Mouse (Mus musculus) limb, embryonic 11.5 days (tissue): ENCODE measurements around the gene Cdc42ep3. TPM values are rescaled to one million over a fixed set of nuclear protein-coding genes. Genes with fewer than 3 reads are reported as not detected.

Experiments used
- ATAC-seq: fragments of 200-750 bp; cut with Nextera tagmentation; 2 replicates; pipeline ENCODE4 v1.8.0; 2017; ENCODE audit warnings: low read depth; ENCODE audit not compliant: insufficient number of reproducible peaks, low FRiP score, low TSS enrichment
- DNase-seq: peaks from one replicate; pipeline ENCODE4 v3.0.0-alpha.2; 2015; ENCODE audit warnings: low spot score
- H3K27ac ChIP-seq: fragments of 300-500 bp; sonication (generic); replicated peaks from 2 replicates; pipeline ENCODE4 v1.5.1; 2014; ENCODE audit warnings: low read depth, mild to moderate bottlenecking, low read length
- H3K27me3 ChIP-seq: fragments of 300-500 bp; sonication (generic); 2 replicates; pipeline ENCODE4 v1.6.1; 2014; ENCODE audit warnings: mild to moderate bottlenecking, low read length, mixed read lengths; ENCODE audit not compliant: control insufficient read depth, insufficient read depth
- H3K36me3 ChIP-seq: fragments of 300-500 bp; sonication (generic); 2 replicates; pipeline ENCODE4 v1.6.1; 2014; ENCODE audit warnings: mild to moderate bottlenecking, low read length, moderate library complexity, mixed read lengths; ENCODE audit not compliant: control insufficient read depth, insufficient read depth
- H3K4me1 ChIP-seq: fragments of 300-500 bp; sonication (generic); 2 replicates; pipeline ENCODE4 v1.6.1; 2014; ENCODE audit warnings: low read length, mixed read lengths; ENCODE audit not compliant: control insufficient read depth, insufficient read depth
- H3K4me2 ChIP-seq: fragments of 300-500 bp; sonication (generic); 2 replicates; pipeline ENCODE4 v1.6.1; 2014; ENCODE audit warnings: low read depth, mild to moderate bottlenecking, moderate library complexity; ENCODE audit not compliant: severe bottlenecking
- H3K4me3 ChIP-seq: fragments of 300-500 bp; sonication (generic); 2 replicates; pipeline ENCODE4 v1.5.1; 2014; ENCODE audit warnings: low read depth, low read length
- H3K9ac ChIP-seq: fragments of 300-500 bp; sonication (generic); 2 replicates; pipeline ENCODE4 v1.6.1; 2014; ENCODE audit warnings: mild to moderate bottlenecking, low read length
- H3K9me3 ChIP-seq: fragments of 300-500 bp; sonication (generic); 2 replicates; pipeline ENCODE4 v1.6.1; 2016; ENCODE audit warnings: low read length; ENCODE audit not compliant: control insufficient read depth
- WGBS: fragments of 180-500 bp; shearing (Covaris S2); extraction: QIAGEN DNeasy Blood & Tissue Kit; methylation state at CpG from one replicate; pipeline ENCODE4 v1.1.7; 2014; 5-methylcytosine and 5-hydroxymethylcytosine counted together
- polyA plus RNA-seq: library from polyadenylated mRNA; unstranded; fragments of >200 nt; fragmentation: Nextera tagmentation; extraction: Ambion mirVana; gene quantifications from 2 replicates; pipeline ENCODE4 v1.2.1, GENCODE M21; 2014

Cdc42ep3 gene
- polyA plus RNA-seq, 1 experiment from 2014 or later, result 62.0 TPM

GRCm38 (mm10) chr17:79334701-79335100, 20.2 kb downstream of the Cdc42ep3 start:
- Histone ChIP-seq H3K36me3 (peaks cover 3% of the 10 kb centered on the region; the same call in 1 of the 2 replicates), H3K9me3 (no peaks in the 10 kb centered on the region), H3K4me3 (no peak overlapping the region), H3K4me1 (0 out of 2 replicates have a peak, but pooled peaks cover 3% of the 10 kb centered on the region), H3K4me2 (no peak overlapping the region), H3K9ac (no peak overlapping the region), H3K27me3 (no peaks in the 10 kb centered on the region), H3K27ac (no peak overlapping the region)
- DNase-seq, result no peak
- 90% methylated on average over 11 of the region's 11 CpGs for WGBS
- ATAC-seq, result no peak

DNA sequence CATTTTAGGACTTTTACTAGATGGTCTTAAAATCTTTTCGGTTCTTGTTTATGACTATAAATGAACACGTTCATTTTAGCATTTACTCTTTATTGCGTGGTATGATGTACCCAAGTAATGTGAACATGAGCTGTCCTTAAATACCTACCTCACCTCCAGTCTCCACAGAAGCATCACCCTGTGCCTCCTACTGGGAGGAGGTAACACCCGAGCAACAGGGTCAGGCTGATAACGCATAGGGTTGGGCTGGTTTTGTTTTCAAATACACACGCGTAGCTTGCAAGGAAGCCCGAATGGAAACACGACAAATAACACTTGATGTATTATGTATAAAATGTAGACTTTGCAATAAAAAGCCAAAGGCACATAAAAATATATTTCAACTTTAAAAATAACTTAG, 21.2 kb downstream of the Cdc42ep3 start:
- Histone ChIP-seq H3K4me1 (0 out of 2 replicates have a peak, but pooled peaks cover 3% of the 10 kb centered on the region), H3K9me3 (no peaks in the 10 kb centered on the region), H3K9ac (no peak overlapping the region), H3K4me3 (no peak overlapping the region), H3K36me3 (peaks cover 3% of the 10 kb centered on the region; the same call in 1 of the 2 replicates), H3K27me3 (no peaks in the 10 kb centered on the region), H3K4me2 (no peak overlapping the region), H3K27ac (no peak overlapping the region)
- DNase-seq, result no peak
- 90% methylated on average over 9 of the region's 9 CpGs for WGBS
- no peak for ATAC-seq

GRCm38 (mm10) chr17:79332864-79333263, 22.0 kb downstream of the Cdc42ep3 start:
- no peaks in the 10 kb centered on the region for H3K9me3 ChIP-seq
- no peak overlapping the region for H3K27ac ChIP-seq
- H3K36me3 ChIP-seq, result peaks cover 3% of the 10 kb centered on the region; the same call in 1 of the 2 replicates
- H3K4me1 ChIP-seq, result 0 out of 2 replicates have a peak, but pooled peaks cover 3% of the 10 kb centered on the region
- 83% methylated on average over 3 of the region's 3 CpGs for WGBS
- DNase-seq (no peak), ATAC-seq (no peak)
- H3K4me2 ChIP-seq, result no peak overlapping the region
- no peak overlapping the region for H3K9ac ChIP-seq
- no peak overlapping the region for H3K4me3 ChIP-seq
- no peaks in the 10 kb centered on the region for H3K27me3 ChIP-seq

DNA sequence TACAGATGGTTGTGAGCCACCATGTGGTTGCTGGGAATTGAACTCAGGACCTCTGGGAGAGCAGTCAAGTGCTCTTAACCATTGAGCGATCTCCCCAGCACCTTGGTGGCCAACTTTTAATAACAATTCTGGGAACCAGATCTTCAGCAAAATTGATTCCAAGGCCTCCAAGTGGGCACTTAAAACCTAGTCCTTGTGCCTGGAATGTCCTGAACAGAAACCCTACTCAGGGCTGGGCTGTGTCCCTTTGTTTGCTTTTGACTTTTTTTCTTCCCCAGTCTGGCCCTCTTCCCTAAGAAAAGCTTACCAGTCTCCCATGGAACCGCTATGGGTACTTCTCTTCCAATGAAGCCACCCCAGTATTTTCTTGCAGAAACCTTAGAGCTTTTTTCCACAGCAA, 24.5 kb downstream of the Cdc42ep3 start:
- WGBS, result 93% methylated on average over 2 of the region's 2 CpGs
- H3K9ac ChIP-seq, result no peak overlapping the region
- H3K36me3 ChIP-seq, result peaks cover 3% of the 10 kb centered on the region; the same call in 1 of the 2 replicates
- H3K4me1 ChIP-seq, result no peaks in the 10 kb centered on the region
- H3K27me3 ChIP-seq, result no peaks in the 10 kb centered on the region
- H3K9me3 ChIP-seq, result no peaks in the 10 kb centered on the region
- no peak overlapping the region for H3K4me2 ChIP-seq
- H3K27ac ChIP-seq, result no peak overlapping the region
- ATAC-seq, result no peak
- DNase-seq, result no peak
- H3K4me3 ChIP-seq, result no peak overlapping the region

GRCm38 (mm10) chr17:79326868-79327376, 28.0 kb downstream of the Cdc42ep3 start:
- 85% methylated on average over 4 of the region's 4 CpGs for WGBS

DNA sequence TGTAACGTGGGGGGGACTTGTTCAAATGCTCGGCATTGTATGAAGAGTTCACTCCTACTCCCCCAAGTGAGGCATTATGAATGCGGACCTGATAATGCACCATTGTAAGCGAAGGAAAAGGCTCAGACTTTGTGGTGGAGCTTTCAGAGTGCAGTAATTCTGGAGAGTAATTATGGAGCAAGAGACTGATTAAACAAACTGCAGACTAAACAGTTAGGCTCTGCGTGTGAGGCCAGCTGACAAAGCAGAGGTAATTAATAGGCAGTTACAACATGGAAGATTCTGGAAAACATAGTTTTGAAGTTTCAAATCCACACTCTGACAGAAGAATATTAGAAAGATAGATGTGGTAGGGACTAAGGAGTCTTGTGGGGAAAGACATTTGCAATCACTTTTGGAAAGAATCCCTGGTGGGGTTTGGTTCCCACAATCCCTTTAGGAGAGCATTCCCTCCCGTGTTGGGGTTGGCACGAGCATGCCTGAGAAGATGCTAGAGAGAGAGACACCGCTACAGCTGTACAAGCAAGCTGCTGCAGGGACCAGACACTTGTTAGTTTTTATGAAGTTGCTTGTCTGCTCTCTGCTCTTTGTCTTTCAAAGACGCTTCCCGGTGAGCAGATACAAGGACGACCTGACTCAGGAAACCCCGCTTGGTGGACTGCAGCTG, 37.7 kb downstream of the Cdc42ep3 start:
- Histone ChIP-seq H3K27ac (no peak overlapping the region), H3K36me3 (no peaks in the 10 kb centered on the region), H3K4me2 (no peak overlapping the region), H3K4me1 (no peaks in the 10 kb centered on the region), H3K9ac (no peak overlapping the region), H3K27me3 (no peaks in the 10 kb centered on the region), H3K9me3 (no peaks in the 10 kb centered on the region), H3K4me3 (no peak overlapping the region)
- ATAC-seq (no peak), DNase-seq (no peak)
- 81% methylated on average over 12 of the region's 12 CpGs for WGBS

More at GRCm38 (mm10) chr17:79326868-79327376, 28.0 kb downstream of the Cdc42ep3 start:
- no peak overlapping the region for H3K4me2 ChIP-seq
- no peaks in the 10 kb centered on the region for H3K9me3 ChIP-seq
- H3K27me3 ChIP-seq, result no peaks in the 10 kb centered on the region
- no peak overlapping the region for H3K4me3 ChIP-seq
- no peaks in the 10 kb centered on the region for H3K4me1 ChIP-seq
- no peaks in the 10 kb centered on the region for H3K36me3 ChIP-seq
- no peak for DNase-seq
- no peak overlapping the region for H3K27ac ChIP-seq
- ATAC-seq, result no peak
- H3K9ac ChIP-seq, result no peak overlapping the region

DNA sequence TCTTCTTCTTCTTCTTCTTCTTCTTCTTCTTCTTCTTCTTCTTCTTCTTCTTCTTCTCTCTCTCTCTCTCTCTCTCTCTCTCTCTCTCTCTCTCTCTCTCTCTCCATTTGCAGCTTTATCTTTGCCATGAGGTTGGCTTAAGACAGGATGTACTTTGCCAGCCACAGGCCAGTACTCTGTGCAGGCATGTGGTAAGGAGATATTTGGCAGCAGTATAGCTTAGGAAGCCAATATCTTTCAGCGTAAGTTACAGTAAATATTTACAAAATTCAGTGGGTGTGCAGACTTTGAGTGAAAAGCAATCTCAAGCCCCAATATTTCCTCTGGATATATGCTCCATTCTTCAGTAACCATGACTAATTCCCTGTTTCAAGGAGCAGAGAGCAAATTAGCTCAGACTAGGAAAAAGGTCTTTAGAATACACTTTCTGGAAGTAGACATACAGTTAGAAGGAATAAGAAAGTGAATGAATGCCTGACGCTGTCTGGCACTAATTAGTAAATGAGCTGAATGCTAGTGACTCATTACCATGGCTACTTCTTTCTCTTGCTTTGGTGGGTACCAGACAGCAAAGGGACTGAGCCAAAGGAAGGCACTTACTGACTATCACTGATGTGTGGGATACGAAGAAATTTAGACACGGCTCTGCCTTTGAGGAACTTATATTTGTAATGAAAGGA, 39.3 kb downstream of the Cdc42ep3 start:
- Histone ChIP-seq H3K4me1 (no peaks in the 10 kb centered on the region), H3K9ac (no peak overlapping the region), H3K9me3 (no peaks in the 10 kb centered on the region), H3K27me3 (no peaks in the 10 kb centered on the region), H3K36me3 (no peaks in the 10 kb centered on the region), H3K4me3 (no peak overlapping the region), H3K27ac (no peak overlapping the region), H3K4me2 (no peak overlapping the region)
- no peak for ATAC-seq
- no peak for DNase-seq
- 92% methylated on average over 4 of the region's 4 CpGs for WGBS

GRCm38 (mm10) chr17:79310465-79310864, 44.4 kb downstream of the Cdc42ep3 start:
- no peaks in the 10 kb centered on the region for H3K9me3 ChIP-seq
- no peak overlapping the region for H3K27ac ChIP-seq
- H3K4me2 ChIP-seq, result no peak overlapping the region
- ATAC-seq (no peak), DNase-seq (no peak)
- no peaks in the 10 kb centered on the region for H3K27me3 ChIP-seq
- H3K36me3 ChIP-seq, result no peaks in the 10 kb centered on the region
- WGBS, result 90% methylated on average over 1 of the region's 1 CpGs
- no peak overlapping the region for H3K4me3 ChIP-seq
- H3K4me1 ChIP-seq, result no peaks in the 10 kb centered on the region
- no peak overlapping the region for H3K9ac ChIP-seq
